Comparison of ENCODE assay signal across 8 mouse cellular contexts in genomic region chrX:140479171-140479570, GRCm38 (mm10). TPM values are rescaled to one million over a fixed set of nuclear protein-coding genes. Genes with fewer than 3 reads are reported as not detected.
DNase-seq lines count a peak whose midpoint lies in the region; ATAC-seq lines count a peak whose summit lies in the region.

No protein-coding gene starts in this region.

- DNase-seq in frontal cortex, postnatal 36 days (ENCODE audit: low spot score in 2 of 2), result peak; percentile 3 to 16
- DNase-seq in frontal cortex, postnatal 10 days (ENCODE audit: low spot score in 2 of 2), result no peak
- peak; percentile 16 for DNase-seq in urinary bladder, postnatal 14 days (ENCODE audit: low spot score)
- no peak for DNase-seq in urinary bladder, postnatal 10 days (ENCODE audit: low spot score)
- peak; percentile 36 to 55 for DNase-seq in cerebellum, postnatal 25 days
- DNase-seq in kidney, postnatal 10 days, result peak; percentile 44
- DNase-seq in thymus, postnatal 25 days, result peak; percentile 55

- peak; percentile 83 for ATAC-seq in megakaryocyte-erythroid progenitor cell, adult 5-6 weeks (replicated peaks; ENCODE audit: low FRiP score, low TSS enrichment, poor library complexity, severe bottlenecking)

RNA-seq across cellular contexts. Expression of gene Prps1, which starts 22.8 kb away (rescaled TPM):
- total RNA-seq in megakaryocyte-erythroid progenitor cell, adult 5-6 weeks (2014; fragmentation: Nextera tagmentation), result 86.5 and 96.9 TPM in 2 replicates
- total RNA-seq in megakaryocyte-erythroid progenitor cell, adult 5-6 weeks (2017), result 98.2 and 101 TPM in 2 replicates

Comparison
In these comparisons a context has a peak if more than half of its experiments do, and no peak if none do; other contexts are left out.
1. DNase-seq: peak in frontal cortex, postnatal 36 days (2 of 2), urinary bladder, postnatal 14 days (single experiment), cerebellum, postnatal 25 days (2 of 2), kidney, postnatal 10 days (single experiment) and thymus, postnatal 25 days (single experiment); none in frontal cortex, postnatal 10 days (0 of 2) and urinary bladder, postnatal 10 days (single experiment).